Mouse (Mus musculus): ENCODE measurements at regions not wholly inside any gene's neighbourhood (a gene's known extent, or its start where the extent isn't known, plus 50 kb on each side); places are given as distances from the start of the nearest gene placed in this dataset.

- no peak for TF ChIP-seq CHD2 (IDR thresholded peaks at IDR 0.05; ENCODE audit: low read depth, low read length)
- TF ChIP-seq MAFK (IDR thresholded peaks at IDR 0.05; ENCODE audit: insufficient read depth, low read depth, low read length) = no peak
- no peak for TF ChIP-seq ZC3H11A (IDR thresholded peaks at IDR 0.05; ENCODE audit: borderline replicate concordance, low read depth, low read length)
- no peak for TF ChIP-seq ZNF384 (IDR thresholded peaks at IDR 0.05; ENCODE audit: low read depth, low read length)
- TF ChIP-seq HCFC1 (IDR thresholded peaks at IDR 0.05; ENCODE audit: borderline replicate concordance, insufficient read depth, low read length) = no peak
Observed at GRCm38 (mm10) chr5:7829618-7830017, 130.6 kb upstream of the Steap4 start.
